Mouse (Mus musculus) spleen, adult 2 months (tissue): Measurements from ENCODE around the gene Pla2g4b.

Experiments used
- CTCF ChIP-seq: fragments of 200-500 bp; IDR thresholded peaks from 2 replicates; pipeline ENCODE4 v1.5.1; 2011; ENCODE audit warnings: mild to moderate bottlenecking, inconsistent platforms; ENCODE audit not compliant: insufficient read depth, insufficient read length, insufficient replicate concordance; ENCODE audit errors: extremely low read depth
- POLR2A ChIP-seq: fragments of 200-500 bp; IDR thresholded peaks from 2 replicates; pipeline ENCODE4 v1.6.1; 2011; ENCODE audit warnings: low read depth, low read length, inconsistent platforms

- no peak for TF ChIP-seq POLR2A
- TF ChIP-seq CTCF, result no peak
These were observed 52.8 kb downstream of the Pla2g4b start for GRCm38 (mm10) chr2:120086038-120086437.
